Mouse (Mus musculus) intestine, embryonic 16.5 days (tissue): ENCODE measurements at regions not wholly inside any gene's neighbourhood (a gene's known extent, or its start where the extent isn't known, plus 50 kb on each side); places are given as distances from the start of the nearest gene placed in this dataset.

ENCODE experiments used
- ATAC-seq: fragments of 200-750 bp; cut with Nextera tagmentation; 2 replicates; pipeline ENCODE4 v1.8.0; 2017; ENCODE audit warnings: moderate TSS enrichment, moderate library complexity
- H3K27ac ChIP-seq: fragments of 300-500 bp; sonication (generic); 2 replicates; pipeline ENCODE4 v1.5.1; 2014; ENCODE audit warnings: mild to moderate bottlenecking, low read length
- H3K27me3 ChIP-seq: fragments of 300-500 bp; sonication (generic); replicated peaks from 2 replicates; pipeline ENCODE4 v1.6.1; 2014; ENCODE audit warnings: low read length, control low read depth, mixed read lengths; ENCODE audit not compliant: control insufficient read depth, insufficient read depth
- H3K36me3 ChIP-seq: fragments of 300-500 bp; sonication (generic); 2 replicates; pipeline ENCODE4 v1.6.1; 2014; ENCODE audit warnings: low read length, control low read depth; ENCODE audit not compliant: control insufficient read depth, insufficient read depth
- H3K4me1 ChIP-seq: fragments of 300-500 bp; sonication (generic); 2 replicates; pipeline ENCODE4 v1.6.1; 2014; ENCODE audit warnings: low read length, control low read depth, mixed read lengths; ENCODE audit not compliant: control insufficient read depth, insufficient read depth
- H3K4me2 ChIP-seq: fragments of 300-500 bp; sonication (generic); 2 replicates; pipeline ENCODE4 v1.6.1; 2014; ENCODE audit warnings: low read depth, low read length, control low read depth
- H3K4me3 ChIP-seq: fragments of 300-500 bp; sonication (generic); 2 replicates; pipeline ENCODE4 v1.5.1; 2014; ENCODE audit warnings: mild to moderate bottlenecking, low read length
- H3K9ac ChIP-seq: fragments of 300-500 bp; sonication (generic); 2 replicates; pipeline ENCODE4 v1.6.1; 2014; ENCODE audit warnings: low read depth, low read length
- H3K9me3 ChIP-seq: fragments of 300-500 bp; sonication (generic); 2 replicates; pipeline ENCODE4 v1.6.1; 2016; ENCODE audit warnings: low read length, control low read depth; ENCODE audit not compliant: control insufficient read depth
- WGBS: fragments of 180-500 bp; shearing (Covaris S2); extraction: QIAGEN DNeasy Blood & Tissue Kit; methylation state at CpG from one replicate; pipeline ENCODE4 v1.1.7; 2014; 5-methylcytosine and 5-hydroxymethylcytosine counted together

- no peaks in the 10 kb centered on the region for H3K27me3 ChIP-seq
- H3K4me3 ChIP-seq = no peak overlapping the region
- no peaks in the 10 kb centered on the region for H3K36me3 ChIP-seq
- ATAC-seq = no peak
- H3K4me1 ChIP-seq = no peaks in the 10 kb centered on the region
- WGBS = 72% methylated on average over 1 of the region's 1 CpGs
- no peak overlapping the region for H3K4me2 ChIP-seq
- no peak overlapping the region for H3K9ac ChIP-seq
- no peak overlapping the region for H3K27ac ChIP-seq
- no peaks in the 10 kb centered on the region for H3K9me3 ChIP-seq
Observed at GRCm38 (mm10) chr2:8628007-8628406, 1118.6 kb upstream of the Celf2 start.

DNA sequence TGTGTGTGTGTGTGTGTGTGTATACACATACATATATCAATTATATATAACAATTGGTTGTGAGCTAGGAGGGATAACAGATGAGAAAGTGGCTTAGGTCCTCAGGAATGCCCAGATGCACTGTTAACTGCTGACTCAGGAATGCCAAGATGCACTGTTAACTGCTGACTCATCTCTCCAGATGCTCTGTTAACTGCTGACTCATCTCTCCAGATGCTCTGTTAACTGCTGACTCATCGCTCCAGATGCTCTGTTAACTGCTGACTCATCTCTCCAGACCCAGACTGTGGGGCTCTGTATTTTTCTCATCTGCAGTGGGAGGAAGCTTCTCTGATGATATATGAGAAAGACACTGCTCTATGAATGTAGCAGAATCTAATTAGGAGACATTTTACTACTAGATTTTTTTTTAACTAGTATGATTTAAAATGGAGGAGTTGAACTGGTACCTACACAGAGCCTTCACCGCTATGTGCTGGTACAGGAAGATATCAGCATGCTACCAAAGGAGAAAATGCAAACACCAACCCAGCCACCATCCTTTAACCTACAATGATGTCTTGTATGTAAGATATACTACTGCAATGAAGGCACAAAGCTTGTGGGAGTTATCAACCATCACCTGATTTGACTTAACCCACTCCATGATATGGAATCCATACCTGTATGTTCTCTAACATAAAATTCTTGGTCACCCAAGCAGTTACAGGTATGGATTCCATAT, 1119.3 kb upstream of the Celf2 start:
- no peak for ATAC-seq
- Histone ChIP-seq H3K4me1 (no peaks in the 10 kb centered on the region), H3K4me3 (no peak overlapping the region), H3K36me3 (no peaks in the 10 kb centered on the region), H3K9me3 (no peaks in the 10 kb centered on the region), H3K9ac (no peak overlapping the region), H3K4me2 (no peak overlapping the region), H3K27me3 (no peaks in the 10 kb centered on the region), H3K27ac (no peak overlapping the region)
- WGBS = 90% methylated on average over 2 of the region's 2 CpGs

DNA sequence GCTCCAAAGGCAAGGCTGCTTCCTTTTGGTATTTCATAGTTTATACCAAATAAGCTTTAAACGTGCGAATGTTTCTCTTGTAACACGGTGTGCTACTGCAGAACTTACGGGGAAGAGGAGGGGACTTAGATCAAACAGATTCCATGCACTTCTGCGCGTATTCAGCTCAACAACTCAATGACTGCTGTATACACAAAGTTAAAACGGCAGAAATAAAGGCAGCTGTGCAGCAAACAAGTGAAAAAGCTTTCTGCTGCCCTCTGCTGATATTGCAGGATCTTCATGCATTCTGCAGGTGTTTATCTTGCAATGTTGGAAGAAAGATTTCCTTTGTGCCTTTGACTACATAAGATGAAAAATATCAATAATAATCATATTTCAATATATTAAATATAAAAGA, 1128.7 kb upstream of the Celf2 start:
- no peak overlapping the region for H3K9ac ChIP-seq
- WGBS = 27% methylated on average over 7 of the region's 7 CpGs
- H3K27me3 ChIP-seq = no peaks in the 10 kb centered on the region
- H3K9me3 ChIP-seq = no peaks in the 10 kb centered on the region
- no peaks in the 10 kb centered on the region for H3K4me1 ChIP-seq
- H3K36me3 ChIP-seq = no peaks in the 10 kb centered on the region
- peak overlapping the region; percentile 27; the same call in 1 of the 2 replicates for H3K4me2 ChIP-seq
- no peak overlapping the region for H3K27ac ChIP-seq
- ATAC-seq = no peak
- H3K4me3 ChIP-seq = no peak overlapping the region

DNA sequence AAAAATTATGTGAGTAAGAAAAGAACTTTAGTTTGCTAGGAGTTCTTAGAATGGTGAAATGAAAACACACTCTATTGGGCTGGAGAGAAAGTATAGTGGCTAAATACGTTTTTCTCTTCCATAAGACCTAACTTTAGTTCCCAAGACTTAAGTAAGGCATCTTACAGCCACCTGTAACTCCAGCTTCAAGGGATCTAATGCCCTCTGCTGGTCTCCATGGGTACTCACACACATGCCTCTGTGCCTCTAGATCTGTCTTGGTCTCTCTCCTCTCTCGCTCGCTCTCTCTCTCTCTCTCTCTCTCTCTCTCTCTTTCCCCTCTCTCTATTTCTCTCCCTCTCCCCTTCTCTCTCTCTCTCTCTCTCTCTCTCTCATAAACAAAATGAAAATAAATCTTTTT, 1129.9 kb upstream of the Celf2 start:
- no peaks in the 10 kb centered on the region for H3K9me3 ChIP-seq
- H3K4me2 ChIP-seq = no peak overlapping the region
- H3K9ac ChIP-seq = no peak overlapping the region
- H3K27ac ChIP-seq = no peak overlapping the region
- no peaks in the 10 kb centered on the region for H3K36me3 ChIP-seq
- H3K27me3 ChIP-seq = no peaks in the 10 kb centered on the region
- ATAC-seq = no peak
- no peak overlapping the region for H3K4me3 ChIP-seq
- no peaks in the 10 kb centered on the region for H3K4me1 ChIP-seq
- WGBS = 64% methylated on average over 3 of the region's 3 CpGs

- Histone ChIP-seq H3K36me3 (no peaks in the 10 kb centered on the region), H3K27ac (no peak overlapping the region), H3K4me1 (no peaks in the 10 kb centered on the region), H3K9ac (no peak overlapping the region), H3K4me2 (no peak overlapping the region), H3K27me3 (no peaks in the 10 kb centered on the region), H3K9me3 (no peaks in the 10 kb centered on the region), H3K4me3 (no peak overlapping the region)
- no peak for ATAC-seq
- 37% methylated on average over 1 of the region's 1 CpGs for WGBS
Observed at GRCm38 (mm10) chr2:8645463-8645862, 1136.1 kb upstream of the Celf2 start.

GRCm38 (mm10) chr2:8660544-8660943, 1151.2 kb upstream of the Celf2 start:
- ATAC-seq = no peak
- H3K27ac ChIP-seq = no peak overlapping the region
- no peaks in the 10 kb centered on the region for H3K9me3 ChIP-seq
- no peaks in the 10 kb centered on the region for H3K36me3 ChIP-seq
- H3K4me3 ChIP-seq = no peak overlapping the region
- H3K4me1 ChIP-seq = no peaks in the 10 kb centered on the region
- H3K9ac ChIP-seq = no peak overlapping the region
- H3K4me2 ChIP-seq = no peak overlapping the region
- no peaks in the 10 kb centered on the region for H3K27me3 ChIP-seq
- 85% methylated on average over 7 of the region's 7 CpGs for WGBS

GRCm38 (mm10) chr2:8673751-8674378, 1164.5 kb upstream of the Celf2 start:
- ATAC-seq = no peak
- WGBS = 16% methylated on average over 10 of the region's 10 CpGs

DNA sequence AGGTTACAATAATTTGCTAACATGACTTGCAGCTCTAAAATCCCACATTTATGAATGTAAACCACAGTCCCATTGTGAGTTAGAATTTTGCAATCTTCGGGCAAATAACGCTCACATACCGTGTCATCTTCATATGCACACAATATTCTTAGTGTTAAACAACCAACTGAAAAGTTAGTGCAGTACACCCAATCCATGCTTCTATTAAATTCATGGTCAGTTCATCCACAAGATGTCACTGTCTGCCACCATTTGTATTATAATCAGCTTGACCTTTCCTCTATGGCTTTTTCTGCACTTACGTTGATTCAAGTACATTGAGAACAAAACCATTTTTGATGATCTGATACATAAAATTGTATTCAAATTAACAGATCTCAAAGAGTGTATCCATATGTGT, 1166.2 kb upstream of the Celf2 start:
- Histone ChIP-seq H3K27ac (no peak overlapping the region), H3K36me3 (no peaks in the 10 kb centered on the region), H3K9me3 (no peaks in the 10 kb centered on the region), H3K4me2 (no peak overlapping the region), H3K9ac (no peak overlapping the region), H3K4me3 (no peak overlapping the region), H3K27me3 (no peaks in the 10 kb centered on the region), H3K4me1 (no peaks in the 10 kb centered on the region)
- no peak for ATAC-seq
- WGBS = 68% methylated on average over 4 of the region's 4 CpGs

More at GRCm38 (mm10) chr2:8673751-8674378, 1164.5 kb upstream of the Celf2 start:
- H3K4me3 ChIP-seq = no peak overlapping the region
- H3K27me3 ChIP-seq = no peaks in the 10 kb centered on the region
- no peaks in the 10 kb centered on the region for H3K4me1 ChIP-seq
- H3K36me3 ChIP-seq = no peaks in the 10 kb centered on the region
- H3K4me2 ChIP-seq = no peak overlapping the region
- no peak overlapping the region for H3K27ac ChIP-seq
- no peaks in the 10 kb centered on the region for H3K9me3 ChIP-seq
- no peak overlapping the region for H3K9ac ChIP-seq

GRCm38 (mm10) chr2:8676546-8676945, 1167.2 kb upstream of the Celf2 start:
- WGBS = 11% methylated on average over 4 of the region's 4 CpGs
- no peaks in the 10 kb centered on the region for H3K27me3 ChIP-seq

More at GRCm38 (mm10) chr2:8676546-8676945, 1167.2 kb upstream of the Celf2 start:
- Histone ChIP-seq H3K9me3 (no peaks in the 10 kb centered on the region), H3K27ac (no peak overlapping the region), H3K4me2 (no peak overlapping the region), H3K4me1 (no peaks in the 10 kb centered on the region), H3K9ac (no peak overlapping the region), H3K36me3 (no peaks in the 10 kb centered on the region), H3K4me3 (no peak overlapping the region)
- no peak for ATAC-seq
